Mouse (Mus musculus): ENCODE data around the gene Nccrp1. TPM values are rescaled to one million over a fixed set of nuclear protein-coding genes. Genes with fewer than 3 reads are reported as not detected.

The Nccrp1 gene
- polyA plus RNA-seq, 1 experiment from 2014 or later, result not detected

GRCm38 (mm10) chr7:28573236-28573635 lies 26.2 kb upstream of the Nccrp1 start:
- H3K36me3 ChIP-seq (ENCODE audit: control insufficient read depth, insufficient read depth), result peaks cover 2% of the 10 kb centered on the region; the same call in 1 of the 2 replicates
- H3K4me1 ChIP-seq (ENCODE audit: control insufficient read depth, low read depth, low read length), result peaks cover 77% of the 10 kb centered on the region
- no peak for ATAC-seq (ENCODE audit: low read depth)
- H3K4me2 ChIP-seq (ENCODE audit: low read depth, low read length), result no peak overlapping the region
- no peak overlapping the region for H3K4me3 ChIP-seq (ENCODE audit: low read depth, low read length)
- 70% methylated on average over 3 of the region's 3 CpGs for WGBS (ENCODE audit: insufficient replicate concordance)
- H3K9me3 ChIP-seq (replicated peaks; ENCODE audit: control insufficient read depth, low read length), result no peaks in the 10 kb centered on the region
- 0 out of 2 replicates have a peak overlapping the region, but pooled peaks have one; percentile 16 for H3K27ac ChIP-seq (ENCODE audit: low read length)
- no peak overlapping the region for H3K9ac ChIP-seq (ENCODE audit: low read depth, low read length)
- H3K27me3 ChIP-seq (ENCODE audit: control insufficient read depth, insufficient read depth, low read depth, low read length), result no peaks in the 10 kb centered on the region

DNA sequence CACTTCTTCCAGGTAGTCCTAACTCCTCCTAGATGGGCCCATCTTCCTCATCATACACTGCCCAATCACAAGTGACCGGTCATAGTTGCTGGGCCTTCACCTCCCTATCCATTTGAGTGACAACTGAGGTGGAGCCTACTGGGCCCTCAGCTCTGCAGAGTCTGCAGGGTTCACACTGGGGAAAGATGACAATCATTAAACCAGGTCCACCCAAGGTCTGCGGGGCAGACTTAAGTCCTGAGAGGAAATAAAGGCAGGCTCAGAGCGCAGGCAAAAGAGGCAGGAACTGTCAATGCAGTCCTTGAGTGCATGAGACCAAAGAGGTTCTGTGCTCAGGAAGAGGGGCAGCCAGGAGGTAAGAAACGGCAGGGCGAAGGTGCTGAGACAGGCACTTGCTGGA lies 25.6 kb upstream of the Nccrp1 start:
- H3K9ac ChIP-seq (ENCODE audit: low read depth, low read length), result no peak overlapping the region
- H3K4me2 ChIP-seq (ENCODE audit: low read depth, low read length), result no peak overlapping the region
- no peak for ATAC-seq (ENCODE audit: low read depth)
- no peak overlapping the region for H3K4me3 ChIP-seq (ENCODE audit: low read depth, low read length)
- no peaks in the 10 kb centered on the region for H3K27me3 ChIP-seq (ENCODE audit: control insufficient read depth, insufficient read depth, low read depth, low read length)
- H3K36me3 ChIP-seq (ENCODE audit: control insufficient read depth, insufficient read depth), result peaks cover 6% of the 10 kb centered on the region
- H3K4me1 ChIP-seq (ENCODE audit: control insufficient read depth, low read depth, low read length), result peaks cover 72% of the 10 kb centered on the region
- no peaks in the 10 kb centered on the region for H3K9me3 ChIP-seq (replicated peaks; ENCODE audit: control insufficient read depth, low read length)
- 66% methylated on average over 5 of the region's 5 CpGs for WGBS (ENCODE audit: insufficient replicate concordance)
- no peak overlapping the region for H3K27ac ChIP-seq (ENCODE audit: low read length)

GRCm38 (mm10) chr7:28570982-28571682 lies 24.1 kb upstream of the Nccrp1 start:
- no peak for ATAC-seq (ENCODE audit: low read depth)
- Histone ChIP-seq H3K27ac (ENCODE audit: low read length) (no peak overlapping the region), H3K9me3 (replicated peaks; ENCODE audit: control insufficient read depth, low read length) (no peaks in the 10 kb centered on the region), H3K4me3 (ENCODE audit: low read depth, low read length) (no peak overlapping the region), H3K36me3 (ENCODE audit: control insufficient read depth, insufficient read depth) (peaks cover 20% of the 10 kb centered on the region), H3K27me3 (ENCODE audit: control insufficient read depth, insufficient read depth, low read depth, low read length) (no peaks in the 10 kb centered on the region), H3K9ac (ENCODE audit: low read depth, low read length) (no peak overlapping the region), H3K4me1 (ENCODE audit: control insufficient read depth, low read depth, low read length) (peaks cover 56% of the 10 kb centered on the region), H3K4me2 (ENCODE audit: low read depth, low read length) (no peak overlapping the region)
- 57% methylated on average over 5 of the region's 5 CpGs for WGBS (ENCODE audit: insufficient replicate concordance)

- Histone ChIP-seq H3K27ac (ENCODE audit: low read length) (no peak overlapping the region), H3K36me3 (ENCODE audit: control insufficient read depth, insufficient read depth) (peaks cover 23% of the 10 kb centered on the region), H3K9ac (ENCODE audit: low read depth, low read length) (no peak overlapping the region), H3K4me1 (ENCODE audit: control insufficient read depth, low read depth, low read length) (peaks cover 49% of the 10 kb centered on the region), H3K9me3 (replicated peaks; ENCODE audit: control insufficient read depth, low read length) (no peaks in the 10 kb centered on the region), H3K27me3 (ENCODE audit: control insufficient read depth, insufficient read depth, low read depth, low read length) (no peaks in the 10 kb centered on the region), H3K4me3 (ENCODE audit: low read depth, low read length) (no peak overlapping the region), H3K4me2 (ENCODE audit: low read depth, low read length) (no peak overlapping the region)
- no peak; the same call in 1 of the 2 replicates for ATAC-seq (ENCODE audit: low read depth)
- WGBS (ENCODE audit: insufficient replicate concordance), result 68% methylated on average over 12 of the region's 12 CpGs
Observed at GRCm38 (mm10) chr7:28570291-28570981, 23.4 kb upstream of the Nccrp1 start.

GRCm38 (mm10) chr7:28568253-28568652 lies 21.2 kb upstream of the Nccrp1 start:
- Histone ChIP-seq H3K4me2 (ENCODE audit: low read depth, low read length) (no peak overlapping the region), H3K27me3 (ENCODE audit: control insufficient read depth, insufficient read depth, low read depth, low read length) (no peaks in the 10 kb centered on the region), H3K27ac (ENCODE audit: low read length) (no peak overlapping the region), H3K4me3 (ENCODE audit: low read depth, low read length) (no peak overlapping the region), H3K4me1 (ENCODE audit: control insufficient read depth, low read depth, low read length) (peaks cover 27% of the 10 kb centered on the region), H3K9me3 (replicated peaks; ENCODE audit: control insufficient read depth, low read length) (no peaks in the 10 kb centered on the region), H3K36me3 (ENCODE audit: control insufficient read depth, insufficient read depth) (peaks cover 42% of the 10 kb centered on the region), H3K9ac (ENCODE audit: low read depth, low read length) (no peak overlapping the region)
- ATAC-seq (ENCODE audit: low read depth), result no peak; the same call in 1 of the 2 replicates

DNA sequence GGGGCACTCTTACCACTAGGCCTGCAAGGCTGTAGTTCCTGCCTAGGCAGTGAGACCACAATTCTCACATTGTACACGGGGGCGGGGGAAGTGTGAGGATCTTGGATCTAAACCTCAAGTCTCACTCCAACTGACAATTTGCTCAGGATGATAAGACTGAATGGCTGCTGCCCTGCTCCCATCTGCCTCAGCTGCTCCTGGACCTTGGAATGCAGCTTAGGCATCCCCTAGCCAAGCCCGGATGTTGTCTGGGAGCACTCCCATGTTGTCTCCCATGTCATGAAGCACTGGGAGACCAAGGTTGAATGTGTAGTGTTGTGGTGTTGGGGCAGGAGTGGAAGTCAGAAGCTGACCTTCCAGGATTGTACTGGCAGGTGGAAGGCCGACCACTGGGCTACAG lies 20.5 kb upstream of the Nccrp1 start:
- peaks cover 43% of the 10 kb centered on the region for H3K36me3 ChIP-seq (ENCODE audit: control insufficient read depth, insufficient read depth)
- H3K4me3 ChIP-seq (ENCODE audit: low read depth, low read length), result no peak overlapping the region
- H3K4me2 ChIP-seq (ENCODE audit: low read depth, low read length), result no peak overlapping the region
- no peak for ATAC-seq (ENCODE audit: low read depth)
- H3K4me1 ChIP-seq (ENCODE audit: control insufficient read depth, low read depth, low read length), result peaks cover 20% of the 10 kb centered on the region
- no peak overlapping the region for H3K9ac ChIP-seq (ENCODE audit: low read depth, low read length)
- no peaks in the 10 kb centered on the region for H3K9me3 ChIP-seq (replicated peaks; ENCODE audit: control insufficient read depth, low read length)
- 50% methylated on average over 4 of the region's 4 CpGs for WGBS (ENCODE audit: insufficient replicate concordance)
- no peaks in the 10 kb centered on the region for H3K27me3 ChIP-seq (ENCODE audit: control insufficient read depth, insufficient read depth, low read depth, low read length)
- no peak overlapping the region for H3K27ac ChIP-seq (ENCODE audit: low read length)

GRCm38 (mm10) chr7:28565407-28565806 lies 18.4 kb upstream of the Nccrp1 start:
- H3K4me2 ChIP-seq (ENCODE audit: low read depth, low read length), result no peak overlapping the region
- no peaks in the 10 kb centered on the region for H3K27me3 ChIP-seq (ENCODE audit: control insufficient read depth, insufficient read depth, low read depth, low read length)
- H3K9me3 ChIP-seq (replicated peaks; ENCODE audit: control insufficient read depth, low read length), result no peaks in the 10 kb centered on the region
- WGBS (ENCODE audit: insufficient replicate concordance), result 67% methylated on average over 5 of the region's 5 CpGs
- H3K9ac ChIP-seq (ENCODE audit: low read depth, low read length), result no peak overlapping the region
- ATAC-seq (ENCODE audit: low read depth), result no peak
- H3K27ac ChIP-seq (ENCODE audit: low read length), result no peak overlapping the region
- H3K4me1 ChIP-seq (ENCODE audit: control insufficient read depth, low read depth, low read length), result peaks cover under 1% of the 10 kb centered on the region
- H3K36me3 ChIP-seq (ENCODE audit: control insufficient read depth, insufficient read depth), result peaks cover 51% of the 10 kb centered on the region
- no peak overlapping the region for H3K4me3 ChIP-seq (ENCODE audit: low read depth, low read length)

DNA sequence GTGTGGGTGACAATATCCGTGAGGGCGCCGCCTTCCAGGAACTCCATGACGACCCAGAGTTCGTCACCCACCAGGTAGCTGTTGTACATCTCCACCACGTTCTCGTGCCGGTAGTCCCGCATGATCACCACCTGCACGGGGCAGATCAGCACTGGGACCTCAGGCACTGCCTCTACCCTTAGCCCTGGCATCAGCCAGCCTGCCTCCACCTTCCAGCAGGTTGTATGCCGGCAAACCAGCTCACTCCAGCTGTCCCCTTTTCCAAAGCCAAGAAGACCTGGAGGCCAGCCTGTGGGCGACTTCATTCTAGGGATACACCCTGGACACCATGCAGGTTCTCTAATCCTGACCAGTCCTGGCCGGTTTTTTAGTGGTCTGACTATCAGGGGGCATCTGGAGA lies 15.9 kb upstream of the Nccrp1 start:
- Histone ChIP-seq H3K9ac (ENCODE audit: low read depth, low read length) (no peak overlapping the region), H3K9me3 (replicated peaks; ENCODE audit: control insufficient read depth, low read length) (no peaks in the 10 kb centered on the region), H3K4me3 (ENCODE audit: low read depth, low read length) (no peak overlapping the region), H3K27ac (ENCODE audit: low read length) (no peak overlapping the region), H3K27me3 (ENCODE audit: control insufficient read depth, insufficient read depth, low read depth, low read length) (no peaks in the 10 kb centered on the region), H3K4me2 (ENCODE audit: low read depth, low read length) (no peak overlapping the region), H3K4me1 (ENCODE audit: control insufficient read depth, low read depth, low read length) (peaks cover 1% of the 10 kb centered on the region; the same call in 1 of the 2 replicates), H3K36me3 (ENCODE audit: control insufficient read depth, insufficient read depth) (peaks cover 51% of the 10 kb centered on the region)
- WGBS (ENCODE audit: insufficient replicate concordance), result 84% methylated on average over 13 of the region's 13 CpGs
- ATAC-seq (ENCODE audit: low read depth), result no peak

GRCm38 (mm10) chr7:28562371-28562770 lies 15.3 kb upstream of the Nccrp1 start:
- H3K27me3 ChIP-seq (ENCODE audit: control insufficient read depth, insufficient read depth, low read depth, low read length), result no peaks in the 10 kb centered on the region
- H3K9ac ChIP-seq (ENCODE audit: low read depth, low read length), result no peak overlapping the region
- ATAC-seq (ENCODE audit: low read depth), result no peak
- H3K4me2 ChIP-seq (ENCODE audit: low read depth, low read length), result no peak overlapping the region
- H3K4me3 ChIP-seq (ENCODE audit: low read depth, low read length), result no peak overlapping the region
- 83% methylated on average over 13 of the region's 13 CpGs for WGBS (ENCODE audit: insufficient replicate concordance)
- no peak overlapping the region for H3K27ac ChIP-seq (ENCODE audit: low read length)
- no peaks in the 10 kb centered on the region for H3K9me3 ChIP-seq (replicated peaks; ENCODE audit: control insufficient read depth, low read length)
- H3K4me1 ChIP-seq (ENCODE audit: control insufficient read depth, low read depth, low read length), result peaks cover 4% of the 10 kb centered on the region; the same call in 1 of the 2 replicates
- H3K36me3 ChIP-seq (ENCODE audit: control insufficient read depth, insufficient read depth), result peaks cover 46% of the 10 kb centered on the region

Data from liver, embryonic 16.5 days (tissue).